Mouse (Mus musculus): Measurements from ENCODE around the gene Ydjc. TPM values are rescaled to one million over a fixed set of nuclear protein-coding genes. Genes with fewer than 3 reads are reported as not detected.
"Not testable (repeated sequence)": the region's sequence is repeated elsewhere in the genome, so short reads cannot be mapped to it uniquely, and the experiment has no call there.

The Ydjc gene
- total and polyA plus RNA-seq, 3 experiments = 10.4 to 55.2 (median 15.3) TPM

GRCm38 (mm10) chr16:17148084-17148483 is 3.7 kb downstream of the Ydjc start:
- Histone ChIP-seq H3K27me3 (ENCODE audit: insufficient read depth, low read length) (no peaks in the 10 kb centered on the region), H3K4me1 (ENCODE audit: insufficient read depth, low read depth, low read length) (peaks cover 40% of the 10 kb centered on the region), H3K36me3 (replicated peaks) (peaks cover 67% of the 10 kb centered on the region), H3K4me3 (ENCODE audit: low read depth, low read length) (peak overlapping the region; percentile 76), H3K9me3 (replicated peaks) (no peaks in the 10 kb centered on the region)
- peak; percentile 63 for ATAC-seq (ENCODE audit: extremely low read depth, insufficient number of reproducible peaks, low FRiP score, poor library complexity, severe bottlenecking)
- TF ChIP-seq TAL1 (conservative IDR thresholded peaks at IDR 0.05; ENCODE audit: low read depth, low read length) = no peak
- no peak for TF ChIP-seq GATA2 (IDR thresholded peaks at IDR 0.05; ENCODE audit: borderline replicate concordance, low read depth, low read length)
- TF ChIP-seq GATA1 (IDR thresholded peaks at IDR 0.05; ENCODE audit: borderline replicate concordance, low read length) = no peak
- TF ChIP-seq CTCF (IDR thresholded peaks at IDR 0.05; ENCODE audit: low read depth, low read length) = no peak
- no peak for TF ChIP-seq POLR2AphosphoS5 (IDR thresholded peaks at IDR 0.05; ENCODE audit: insufficient replicate concordance, low read depth, low read length)
- peak; percentile 72 for DNase-seq (ENCODE audit: low spot score)

- Histone ChIP-seq H3K4me1 (ENCODE audit: insufficient read depth, low read depth, low read length) (peaks cover 41% of the 10 kb centered on the region), H3K36me3 (replicated peaks) (peaks cover 69% of the 10 kb centered on the region), H3K4me3 (ENCODE audit: low read depth, low read length) (no peak overlapping the region), H3K27me3 (ENCODE audit: insufficient read depth, low read length) (no peaks in the 10 kb centered on the region), H3K9me3 (replicated peaks) (no peaks in the 10 kb centered on the region)
- no peak for DNase-seq (ENCODE audit: low spot score)
- no peak; the same call in 1 of the 2 replicates for TF ChIP-seq POLR2AphosphoS5 (IDR thresholded peaks at IDR 0.05; ENCODE audit: insufficient replicate concordance, low read depth, low read length)
- TF ChIP-seq TAL1 (conservative IDR thresholded peaks at IDR 0.05; ENCODE audit: low read depth, low read length) = no peak
- no peak for TF ChIP-seq GATA2 (IDR thresholded peaks at IDR 0.05; ENCODE audit: borderline replicate concordance, low read depth, low read length)
- no peak for TF ChIP-seq CTCF (IDR thresholded peaks at IDR 0.05; ENCODE audit: low read depth, low read length)
- no peak for TF ChIP-seq GATA1 (IDR thresholded peaks at IDR 0.05; ENCODE audit: borderline replicate concordance, low read length)
- no peak for ATAC-seq (ENCODE audit: extremely low read depth, insufficient number of reproducible peaks, low FRiP score, poor library complexity, severe bottlenecking)
Measured at GRCm38 (mm10) chr16:17150520-17151258, 6.3 kb downstream of the Ydjc start.

- H3K4me3 ChIP-seq (ENCODE audit: low read depth, low read length) = no peak overlapping the region
Measured at GRCm38 (mm10) chr16:17151874-17152273, 7.5 kb downstream of the Ydjc start.

GRCm38 (mm10) chr16:17154346-17154745 is 9.9 kb downstream of the Ydjc start:
- DNase-seq (ENCODE audit: low spot score) = no peak
- TF ChIP-seq TAL1 (conservative IDR thresholded peaks at IDR 0.05; ENCODE audit: low read depth, low read length) (no peak), CTCF (IDR thresholded peaks at IDR 0.05; ENCODE audit: low read depth, low read length) (no peak), POLR2AphosphoS5 (IDR thresholded peaks at IDR 0.05; ENCODE audit: insufficient replicate concordance, low read depth, low read length) (no peak), GATA2 (IDR thresholded peaks at IDR 0.05; ENCODE audit: borderline replicate concordance, low read depth, low read length) (no peak), GATA1 (IDR thresholded peaks at IDR 0.05; ENCODE audit: borderline replicate concordance, low read length) (no peak)
- H3K27me3 ChIP-seq (ENCODE audit: insufficient read depth, low read length) = no peaks in the 10 kb centered on the region
- H3K9me3 ChIP-seq (replicated peaks) = no peaks in the 10 kb centered on the region
- peaks cover 21% of the 10 kb centered on the region for H3K4me1 ChIP-seq (ENCODE audit: insufficient read depth, low read depth, low read length)
- H3K36me3 ChIP-seq (replicated peaks) = peaks cover 95% of the 10 kb centered on the region
- H3K4me3 ChIP-seq (ENCODE audit: low read depth, low read length) = no peak overlapping the region
- ATAC-seq (ENCODE audit: extremely low read depth, insufficient number of reproducible peaks, low FRiP score, poor library complexity, severe bottlenecking) = no peak

More at GRCm38 (mm10) chr16:17151874-17152273, 7.5 kb downstream of the Ydjc start:
- TF ChIP-seq POLR2AphosphoS5 (IDR thresholded peaks at IDR 0.05; ENCODE audit: insufficient replicate concordance, low read depth, low read length) (no peak), GATA1 (IDR thresholded peaks at IDR 0.05; ENCODE audit: borderline replicate concordance, low read length) (no peak), CTCF (IDR thresholded peaks at IDR 0.05; ENCODE audit: low read depth, low read length) (no peak), TAL1 (conservative IDR thresholded peaks at IDR 0.05; ENCODE audit: low read depth, low read length) (no peak), GATA2 (IDR thresholded peaks at IDR 0.05; ENCODE audit: borderline replicate concordance, low read depth, low read length) (no peak)
- ATAC-seq (ENCODE audit: extremely low read depth, insufficient number of reproducible peaks, low FRiP score, poor library complexity, severe bottlenecking) (no peak), DNase-seq (ENCODE audit: low spot score) (no peak)
- H3K4me1 ChIP-seq (ENCODE audit: insufficient read depth, low read depth, low read length) = peaks cover 39% of the 10 kb centered on the region
- no peaks in the 10 kb centered on the region for H3K27me3 ChIP-seq (ENCODE audit: insufficient read depth, low read length)
- peaks cover 80% of the 10 kb centered on the region for H3K36me3 ChIP-seq (replicated peaks)
- no peaks in the 10 kb centered on the region for H3K9me3 ChIP-seq (replicated peaks)

- H3K27me3 ChIP-seq (ENCODE audit: insufficient read depth, low read length); ATAC-seq (ENCODE audit: extremely low read depth, insufficient number of reproducible peaks, low FRiP score, poor library complexity, severe bottlenecking); H3K4me1 ChIP-seq (ENCODE audit: insufficient read depth, low read depth, low read length); DNase-seq (ENCODE audit: low spot score); H3K9me3 ChIP-seq (replicated peaks); H3K4me3 ChIP-seq (ENCODE audit: low read depth, low read length): not testable (repeated sequence)
- peaks cover 86% of the 10 kb centered on the region for H3K36me3 ChIP-seq (replicated peaks)
Measured at GRCm38 (mm10) chr16:17165478-17165877, 21.1 kb downstream of the Ydjc start.

GRCm38 (mm10) chr16:17167179-17167578 is 22.8 kb downstream of the Ydjc start:
- Histone ChIP-seq H3K4me1 (ENCODE audit: insufficient read depth, low read depth, low read length) (peaks cover 3% of the 10 kb centered on the region; the same call in 1 of the 2 replicates), H3K36me3 (replicated peaks) (peaks cover 89% of the 10 kb centered on the region)

More at GRCm38 (mm10) chr16:17167179-17167578, 22.8 kb downstream of the Ydjc start:
- Histone ChIP-seq H3K9me3 (replicated peaks) (no peaks in the 10 kb centered on the region), H3K4me3 (ENCODE audit: low read depth, low read length) (no peak overlapping the region), H3K27me3 (ENCODE audit: insufficient read depth, low read length) (no peaks in the 10 kb centered on the region)
- no peak for ATAC-seq (ENCODE audit: extremely low read depth, insufficient number of reproducible peaks, low FRiP score, poor library complexity, severe bottlenecking)
- DNase-seq (ENCODE audit: low spot score) = no peak
- TF ChIP-seq CTCF (IDR thresholded peaks at IDR 0.05; ENCODE audit: low read depth, low read length) = no peak
- TF ChIP-seq POLR2AphosphoS5 (IDR thresholded peaks at IDR 0.05; ENCODE audit: insufficient replicate concordance, low read depth, low read length) = no peak
- no peak for TF ChIP-seq TAL1 (conservative IDR thresholded peaks at IDR 0.05; ENCODE audit: low read depth, low read length)
- no peak for TF ChIP-seq GATA1 (IDR thresholded peaks at IDR 0.05; ENCODE audit: borderline replicate concordance, low read length)

Data from G1E (cell line).